Mouse (Mus musculus) frontal cortex, postnatal 36 days (tissue): Measurements from ENCODE around the gene Tbl1xr1.

Source experiments
- DNase-seq, 2 experiments: peaks; one replicate each; pipeline ENCODE4 v3.0.0; 2022; ENCODE audit warnings: low spot score in 2 of 2

Tbl1xr1 gene

DNA sequence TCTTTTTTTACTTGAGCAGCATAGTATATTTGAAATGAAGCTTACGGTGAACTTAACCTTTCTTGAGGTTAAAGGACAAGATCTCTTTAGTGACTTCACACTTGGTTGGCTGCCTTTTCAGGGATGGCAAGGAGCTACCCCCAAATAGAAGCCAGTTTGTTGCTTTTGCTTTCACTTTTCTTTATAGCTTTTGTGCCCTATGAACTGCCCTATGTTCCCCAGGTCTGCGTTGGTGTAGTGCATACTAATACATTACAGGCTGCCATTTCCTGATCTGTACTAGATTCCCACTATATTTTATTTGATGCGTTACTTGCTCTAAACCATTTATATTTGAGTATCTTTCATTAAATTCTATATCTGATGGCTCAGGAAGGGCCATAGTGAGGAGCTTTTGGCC lies 127.7 kb downstream of the Tbl1xr1 start:
- DNase-seq, result no peak

GRCm38 (mm10) chr3:22221557-22221956 lies 145.1 kb downstream of the Tbl1xr1 start:
- no peak for DNase-seq

DNA sequence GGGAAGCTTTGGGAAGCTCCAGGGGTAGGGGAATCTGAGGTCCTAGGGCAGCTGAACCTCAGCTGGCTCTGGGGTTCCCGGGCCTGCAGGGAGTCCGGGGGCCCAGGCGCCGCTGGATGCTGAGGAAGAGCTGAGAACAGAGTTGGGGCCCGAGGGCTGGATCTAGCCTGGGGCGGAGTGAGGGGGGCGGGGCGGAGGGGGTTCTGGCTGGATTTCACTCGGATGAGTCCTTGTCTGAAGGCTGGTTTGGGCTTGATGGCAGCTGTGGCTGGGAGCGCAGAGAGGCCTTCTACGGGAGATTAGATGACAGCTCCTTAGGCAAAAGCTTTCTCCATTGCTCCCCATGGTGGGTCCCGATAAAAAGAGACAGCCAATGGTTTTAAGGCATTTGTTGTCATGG lies 145.9 kb downstream of the Tbl1xr1 start:
- no peak for DNase-seq

DNA sequence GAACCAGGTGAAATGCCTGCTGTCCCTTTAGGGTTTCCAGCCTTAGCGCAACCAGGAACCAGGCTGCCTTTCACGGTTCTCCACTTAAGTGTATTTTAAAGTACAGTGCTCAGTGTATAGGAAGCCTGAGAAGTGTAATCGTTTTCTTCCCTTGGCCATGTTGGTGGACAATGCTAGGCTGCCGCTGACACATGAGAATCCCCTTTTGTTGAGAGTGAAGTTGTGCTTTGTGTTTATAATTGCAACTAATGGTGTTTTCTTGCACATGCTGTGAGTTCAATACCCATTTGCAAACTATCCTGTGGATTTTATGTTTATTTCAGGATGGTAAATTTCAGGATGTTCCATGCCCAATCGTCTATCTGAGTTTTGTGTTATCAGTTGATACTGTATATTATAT lies 146.6 kb downstream of the Tbl1xr1 start:
- DNase-seq, result no peak

- no peak for DNase-seq
These were observed 151.6 kb downstream of the Tbl1xr1 start for GRCm38 (mm10) chr3:22228052-22228451.

GRCm38 (mm10) chr3:22230635-22231034 lies 154.2 kb downstream of the Tbl1xr1 start:
- no peak for DNase-seq

DNA sequence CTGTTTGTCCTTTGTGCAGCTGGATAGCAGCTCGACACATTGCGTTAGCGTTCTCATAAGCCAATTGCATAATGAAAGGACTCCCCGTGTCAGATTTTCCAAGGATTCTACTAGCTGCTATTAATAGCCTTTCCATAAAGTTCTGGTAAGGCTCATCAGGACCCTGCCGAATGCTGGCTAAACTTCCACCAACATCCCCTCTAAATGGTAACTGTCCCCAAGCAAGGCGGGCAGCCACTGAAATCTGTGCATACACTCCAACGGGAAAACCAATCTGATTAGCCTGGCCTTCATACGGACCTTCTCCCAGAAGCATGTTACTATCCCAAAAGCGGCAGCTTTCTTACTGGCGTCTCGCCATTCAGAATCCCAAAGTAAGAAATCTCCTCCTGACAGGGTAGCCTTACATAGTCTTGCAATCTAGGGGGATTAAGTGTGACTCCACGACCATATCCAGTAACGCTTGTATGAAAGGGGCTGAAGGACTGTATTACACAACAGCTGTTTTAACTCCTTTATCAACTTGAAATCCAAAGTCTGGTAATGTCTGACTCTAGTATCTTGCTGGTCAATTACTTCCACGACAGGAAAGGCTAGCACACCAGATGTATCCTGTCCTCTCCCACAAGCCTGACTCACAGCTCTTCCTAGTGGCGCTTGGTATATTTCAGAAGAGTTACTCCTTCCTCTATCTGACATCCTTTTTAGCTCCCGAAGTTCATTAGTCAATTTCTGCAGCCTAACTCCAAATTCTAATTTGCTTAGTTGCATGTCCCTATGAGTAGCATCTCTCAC lies 161.9 kb downstream of the Tbl1xr1 start:
- no peak for DNase-seq
